Mouse (Mus musculus) kidney, postnatal 4 days (tissue): ENCODE measurements around the gene Fcamr.

Experiments
- DNase-seq, 2 experiments: peaks; one replicate each; pipeline ENCODE4 v3.0.0; 2021; ENCODE audit warnings: mixed read lengths in 2 of 2

The Fcamr gene

DNA sequence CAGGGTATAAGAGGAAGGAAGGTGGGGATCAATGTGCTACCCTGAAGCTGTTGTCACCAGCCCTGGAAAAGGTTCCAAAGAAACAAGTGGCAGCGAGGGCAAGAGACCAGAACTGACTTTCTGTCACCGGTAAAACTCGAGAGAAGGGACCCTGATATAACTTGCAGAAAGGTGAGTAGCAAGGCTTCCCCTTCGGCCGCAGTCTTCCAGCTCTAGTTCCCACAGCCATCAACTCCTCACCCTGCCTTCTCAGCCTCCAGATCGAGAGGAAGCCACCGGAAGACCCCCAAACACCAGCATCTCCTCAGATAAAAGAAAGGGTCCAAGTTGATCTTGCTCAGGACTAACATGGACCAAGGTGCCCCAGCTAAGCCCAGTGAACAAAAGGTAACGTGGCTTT is at the start of gene Fcamr:
Gene Fcamr, plus strand, starts transcription at position 301 of the 400 bp plus-strand sequence.
- DNase-seq: no peak

DNA sequence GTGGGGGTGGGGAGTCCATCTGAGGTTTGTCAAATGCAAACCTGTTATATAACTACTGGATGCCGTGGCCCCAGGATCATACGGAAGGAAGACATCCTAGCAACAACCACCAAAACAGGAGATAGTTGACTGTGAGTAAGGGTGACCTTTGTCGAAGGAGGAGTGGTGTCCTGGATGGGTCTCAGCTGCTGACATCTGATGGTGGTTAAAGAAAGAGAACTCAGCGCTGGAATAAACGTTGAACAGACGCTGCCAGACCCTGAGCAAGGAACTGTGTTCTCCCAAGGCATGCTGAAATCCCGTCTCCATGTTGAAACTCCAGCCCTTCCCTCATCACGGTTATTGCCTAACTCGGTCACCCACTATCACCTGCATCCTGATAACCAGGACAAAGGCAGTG is 41.0 kb upstream of the Fcamr start:
- no peak for DNase-seq

DNA sequence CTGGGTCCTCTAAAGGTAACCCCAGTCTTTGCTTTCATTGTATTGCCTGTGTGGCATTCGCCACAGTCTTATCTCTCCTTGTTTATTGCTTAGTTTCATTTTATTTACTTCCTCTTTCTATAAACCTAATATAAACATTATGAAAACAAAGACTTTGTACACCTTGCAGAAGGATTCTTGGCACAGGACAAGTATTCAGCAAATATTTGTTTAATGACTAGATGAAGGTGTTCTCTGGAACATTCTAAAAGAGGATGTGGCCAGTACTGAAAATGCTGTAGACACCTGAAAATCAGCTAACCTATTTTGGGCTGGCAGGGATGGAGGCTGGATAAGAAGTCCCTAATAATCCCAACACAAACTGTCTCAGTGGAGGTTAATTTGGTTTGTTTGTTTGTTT is 39.1 kb upstream of the Fcamr start:
- no peak for DNase-seq

DNA sequence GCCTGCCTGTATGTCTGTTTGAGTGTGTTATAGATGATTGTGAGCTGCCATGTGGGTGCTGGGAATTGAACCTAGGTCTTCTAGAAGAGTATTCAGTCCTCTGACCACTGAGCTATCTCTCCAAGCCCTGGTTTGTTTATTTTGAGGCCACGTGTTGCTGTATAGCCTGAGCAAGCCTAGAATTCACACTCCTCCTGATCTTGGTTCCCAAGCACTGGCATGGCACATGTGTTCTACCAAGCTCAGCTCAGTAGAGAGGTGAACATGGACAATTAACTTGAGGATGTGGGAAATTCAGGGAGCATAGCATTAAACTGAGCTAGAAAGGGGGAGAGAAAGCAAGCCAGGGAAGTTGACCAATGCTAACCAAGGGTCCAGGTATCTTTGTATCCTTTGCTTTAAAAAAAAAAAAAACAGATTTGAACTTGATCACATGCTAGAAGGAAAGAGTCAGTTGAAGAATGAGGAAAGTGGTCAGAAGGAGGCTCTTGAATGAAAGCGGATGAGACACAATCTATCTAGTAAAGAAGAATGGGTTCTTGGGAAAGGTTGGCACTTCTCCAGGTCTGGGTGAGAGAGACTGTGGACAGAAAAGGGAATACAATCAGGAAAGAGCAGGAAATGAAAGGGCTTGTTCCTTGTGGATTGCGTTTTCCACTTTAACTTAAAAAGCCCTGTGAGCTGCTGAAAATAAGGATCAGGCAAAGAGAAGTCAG is 38.5 kb upstream of the Fcamr start:
- DNase-seq: no peak

DNA sequence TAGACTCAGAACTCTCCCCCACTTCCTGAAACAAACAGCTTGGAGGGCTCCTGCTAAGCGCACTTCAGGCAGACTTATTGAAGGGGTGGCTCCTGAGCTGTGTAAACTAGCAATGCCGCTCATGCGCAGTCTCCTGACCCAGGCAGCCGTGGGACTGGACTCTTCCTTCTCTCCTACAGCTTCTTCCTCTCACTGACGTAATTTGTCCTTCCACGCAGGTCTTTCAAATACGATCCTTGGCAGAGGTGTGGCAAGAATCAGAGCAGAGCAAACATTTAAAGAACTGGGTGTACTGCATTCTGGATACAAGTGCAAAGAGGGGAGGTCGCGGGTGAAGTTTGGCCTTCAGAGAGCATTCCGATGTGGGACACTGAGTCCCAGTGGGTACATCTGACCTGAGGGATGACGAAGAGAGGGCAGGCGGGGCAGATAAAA is 36.7 kb upstream of the Fcamr start:
- DNase-seq: no peak

DNA sequence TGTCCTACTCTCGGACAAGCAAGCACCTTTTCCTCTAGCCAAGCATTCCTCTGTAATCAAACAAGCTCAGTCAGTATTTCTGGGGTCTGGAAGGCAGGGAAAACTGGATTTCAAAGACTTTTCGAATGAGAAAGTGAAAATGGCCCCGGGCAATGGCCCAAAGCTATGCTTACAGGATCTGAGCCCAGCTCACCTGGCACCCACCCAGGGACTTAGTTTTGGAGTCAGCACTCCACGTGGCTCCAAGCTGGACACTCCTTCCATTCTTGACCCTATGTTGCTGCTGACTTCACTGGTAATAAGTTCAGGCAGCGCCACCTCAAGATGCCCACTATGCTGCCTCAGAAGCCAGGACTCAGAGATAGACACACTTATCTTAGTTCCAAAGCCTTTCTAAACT is 33.6 kb upstream of the Fcamr start:
- no peak for DNase-seq

DNA sequence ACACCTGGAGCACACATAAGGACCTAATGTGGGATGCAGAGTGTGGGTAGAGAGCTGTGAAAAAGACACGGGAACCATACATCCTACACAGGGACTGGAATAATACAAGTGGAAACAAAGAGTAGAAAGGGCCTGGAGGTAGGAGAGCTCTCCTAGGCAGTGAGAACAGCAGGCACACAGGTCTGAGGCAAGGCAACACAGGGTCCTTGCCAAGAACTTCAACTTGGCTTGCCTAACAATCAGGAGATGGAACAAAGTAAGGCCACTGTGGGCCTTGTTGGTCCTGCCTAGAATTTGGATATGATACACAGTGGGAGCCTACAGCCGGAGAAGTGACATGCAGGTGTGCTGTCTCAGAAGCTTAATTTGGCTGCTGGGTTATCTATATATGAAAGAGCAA is 30.8 kb upstream of the Fcamr start:
- no peak for DNase-seq

DNA sequence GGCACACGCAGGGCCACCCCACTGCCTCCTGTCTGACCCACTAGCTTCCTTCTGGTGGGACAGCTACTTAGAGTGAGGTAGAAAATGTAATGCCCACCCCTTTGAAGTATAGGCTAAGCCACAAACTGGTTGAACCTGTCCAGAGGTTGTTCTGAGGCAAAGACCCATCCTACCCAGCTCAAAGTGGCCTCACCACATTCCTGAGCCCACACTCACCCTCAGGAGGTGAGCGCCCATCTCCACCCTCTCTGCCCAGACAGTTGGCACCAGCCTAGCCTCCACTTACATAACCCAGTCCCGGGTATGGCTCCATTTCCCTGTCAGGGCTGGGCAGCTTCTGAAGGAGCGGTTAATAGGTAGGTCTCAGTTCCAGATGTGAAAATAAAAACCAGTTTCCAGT is 30.2 kb upstream of the Fcamr start:
- DNase-seq: peak in 1 of 2 experiments; percentile 26

DNA sequence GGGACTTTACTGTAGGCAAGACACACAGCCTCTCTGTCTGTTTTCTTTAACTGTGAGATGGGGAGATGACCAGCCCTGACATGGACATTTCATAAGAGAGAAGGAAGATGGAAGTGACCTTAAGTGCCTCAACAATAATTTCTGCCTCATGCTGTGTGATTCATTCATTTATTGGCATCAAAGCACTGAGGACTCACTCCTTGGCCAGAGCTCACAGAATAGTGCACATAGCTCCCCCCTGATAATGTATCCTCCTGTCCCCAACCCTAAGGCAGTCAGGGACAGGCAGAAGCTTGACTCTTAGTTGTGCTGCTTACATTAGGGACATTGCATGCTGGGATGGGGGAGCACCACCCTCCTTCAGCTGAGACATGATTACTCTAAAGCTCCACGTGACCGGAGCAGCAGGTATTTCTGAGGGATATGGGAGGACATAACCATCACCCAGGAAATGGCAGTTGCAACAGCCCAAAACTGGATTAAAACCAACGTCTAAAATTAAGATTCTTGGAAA is 29.7 kb upstream of the Fcamr start:
- no peak for DNase-seq

DNA sequence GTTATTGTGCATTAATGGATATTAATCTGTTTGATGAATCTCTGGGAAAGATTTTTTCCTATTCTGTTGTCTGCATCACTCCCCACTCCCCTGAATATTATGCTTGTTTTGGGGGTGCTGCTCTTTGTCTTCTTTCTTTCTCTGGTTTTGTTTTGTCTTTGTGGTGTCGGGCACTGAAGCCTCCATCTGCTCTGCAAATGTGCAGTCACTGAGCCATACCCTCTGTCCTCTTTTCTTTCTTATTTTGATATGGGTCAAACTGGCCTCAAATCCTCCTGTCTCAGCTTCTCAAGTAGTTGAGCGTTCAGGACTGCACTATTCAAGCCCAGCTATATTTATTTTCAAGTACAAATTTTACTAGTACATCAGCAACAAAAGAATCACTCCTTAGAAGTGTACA is 25.5 kb upstream of the Fcamr start:
- DNase-seq: no peak

DNA sequence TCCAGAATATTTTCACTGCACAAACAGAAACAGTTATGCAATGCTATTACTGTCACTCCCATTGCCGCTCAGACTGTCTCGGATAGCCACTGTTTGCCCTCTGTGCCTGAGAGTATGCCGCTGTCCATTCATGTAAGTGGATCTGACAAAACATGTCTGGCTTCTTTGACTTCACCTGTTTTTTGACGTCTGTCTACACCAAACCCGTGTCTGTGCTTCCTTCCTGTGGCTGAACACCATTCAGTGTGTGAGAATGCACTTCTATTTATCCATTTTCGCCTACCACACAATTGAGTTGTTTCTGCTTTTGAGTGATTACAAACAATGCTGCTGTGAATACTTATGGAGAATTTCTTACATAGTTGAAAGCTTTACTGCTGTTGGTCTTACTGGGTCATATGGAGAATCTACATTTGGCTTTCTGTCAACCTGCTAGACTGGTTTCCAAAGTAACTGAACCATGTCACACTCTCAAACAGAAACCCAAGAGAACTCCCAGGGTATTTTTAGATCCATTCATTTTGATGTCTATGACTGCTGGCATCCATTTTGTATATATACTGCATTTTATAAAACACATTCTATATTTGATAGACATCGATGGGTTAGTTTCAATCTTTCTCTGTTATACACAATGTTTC is 24.9 kb upstream of the Fcamr start:
- DNase-seq: no peak

DNA sequence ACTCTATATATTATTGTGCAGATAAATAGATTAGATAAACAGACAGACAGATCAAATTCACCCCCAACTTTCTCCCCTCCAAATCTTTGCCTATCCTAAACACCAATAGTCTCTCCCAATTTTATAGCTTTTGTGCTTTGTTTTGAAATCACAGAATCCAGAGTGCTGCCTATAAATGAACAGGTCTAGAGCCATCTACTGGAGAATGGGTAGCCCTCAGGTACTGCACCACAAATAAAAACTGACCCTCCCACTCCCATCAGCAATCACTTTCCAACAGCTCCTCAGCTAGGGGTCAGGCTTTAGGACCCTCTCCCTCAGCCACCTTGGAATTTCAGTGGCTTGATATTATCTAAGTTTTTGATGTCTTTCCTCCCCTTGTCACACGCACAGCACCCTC is 24.1 kb upstream of the Fcamr start:
- DNase-seq: no peak

DNA sequence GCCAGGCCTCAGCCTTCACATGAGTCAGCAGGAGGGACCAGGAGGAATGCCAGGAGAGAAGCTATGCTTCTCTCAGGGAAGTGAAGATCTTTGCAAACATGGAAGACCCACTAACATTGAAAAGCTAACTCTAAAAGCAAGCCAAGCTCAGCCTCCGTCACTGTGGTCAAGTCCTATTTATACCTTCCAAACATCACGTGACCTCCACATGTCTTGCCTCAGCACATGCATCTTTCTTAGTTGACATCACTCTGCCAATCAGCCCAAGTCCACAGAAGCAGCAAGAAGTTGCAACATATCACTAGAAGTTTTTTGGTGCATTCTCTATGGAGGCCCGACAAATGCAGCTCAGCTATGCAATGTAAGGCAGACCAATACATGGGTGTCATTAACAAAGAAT is 20.8 kb upstream of the Fcamr start:
- DNase-seq: no peak

DNA sequence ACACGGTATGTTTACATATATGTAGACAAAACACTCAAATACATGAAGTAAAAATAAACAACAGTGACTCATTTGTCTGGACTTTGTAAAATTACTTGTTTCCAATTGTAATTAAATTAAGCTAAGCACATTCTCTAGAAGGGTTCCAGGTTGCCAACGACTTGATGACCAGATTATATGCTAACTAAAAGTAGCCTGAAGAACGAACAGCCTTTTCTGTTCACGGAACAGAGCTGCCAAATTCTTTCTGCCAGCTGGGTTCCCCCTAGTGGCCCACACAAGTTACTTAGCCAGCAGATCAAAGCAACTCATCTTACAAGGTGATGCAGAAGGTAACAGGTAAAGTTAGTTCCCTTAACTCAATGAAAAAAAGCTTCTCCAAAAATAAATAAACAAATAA is 16.6 kb upstream of the Fcamr start:
- peak in 1 of 2 experiments; percentile 56 for DNase-seq

DNA sequence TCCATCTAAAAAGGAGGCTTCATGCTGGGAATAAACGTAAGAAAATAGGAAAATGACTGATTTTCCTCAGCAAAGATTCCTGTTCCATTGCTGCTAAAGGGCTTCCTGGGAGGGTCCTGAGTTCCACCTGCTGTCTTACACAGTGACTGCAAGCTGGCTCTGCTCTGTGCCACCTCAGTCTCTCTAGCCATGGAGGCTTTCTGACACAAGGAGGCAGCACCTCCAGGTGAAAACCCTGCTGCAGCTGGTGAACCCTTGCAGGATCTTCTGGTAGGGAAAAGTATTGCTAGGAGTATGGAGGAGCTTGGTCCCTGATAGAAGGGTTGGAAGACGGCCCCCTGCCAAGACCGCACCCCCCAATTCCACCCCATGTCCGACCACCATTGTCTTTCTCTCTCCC is 13.7 kb upstream of the Fcamr start:
- DNase-seq: peak; percentile 36 to 50

DNA sequence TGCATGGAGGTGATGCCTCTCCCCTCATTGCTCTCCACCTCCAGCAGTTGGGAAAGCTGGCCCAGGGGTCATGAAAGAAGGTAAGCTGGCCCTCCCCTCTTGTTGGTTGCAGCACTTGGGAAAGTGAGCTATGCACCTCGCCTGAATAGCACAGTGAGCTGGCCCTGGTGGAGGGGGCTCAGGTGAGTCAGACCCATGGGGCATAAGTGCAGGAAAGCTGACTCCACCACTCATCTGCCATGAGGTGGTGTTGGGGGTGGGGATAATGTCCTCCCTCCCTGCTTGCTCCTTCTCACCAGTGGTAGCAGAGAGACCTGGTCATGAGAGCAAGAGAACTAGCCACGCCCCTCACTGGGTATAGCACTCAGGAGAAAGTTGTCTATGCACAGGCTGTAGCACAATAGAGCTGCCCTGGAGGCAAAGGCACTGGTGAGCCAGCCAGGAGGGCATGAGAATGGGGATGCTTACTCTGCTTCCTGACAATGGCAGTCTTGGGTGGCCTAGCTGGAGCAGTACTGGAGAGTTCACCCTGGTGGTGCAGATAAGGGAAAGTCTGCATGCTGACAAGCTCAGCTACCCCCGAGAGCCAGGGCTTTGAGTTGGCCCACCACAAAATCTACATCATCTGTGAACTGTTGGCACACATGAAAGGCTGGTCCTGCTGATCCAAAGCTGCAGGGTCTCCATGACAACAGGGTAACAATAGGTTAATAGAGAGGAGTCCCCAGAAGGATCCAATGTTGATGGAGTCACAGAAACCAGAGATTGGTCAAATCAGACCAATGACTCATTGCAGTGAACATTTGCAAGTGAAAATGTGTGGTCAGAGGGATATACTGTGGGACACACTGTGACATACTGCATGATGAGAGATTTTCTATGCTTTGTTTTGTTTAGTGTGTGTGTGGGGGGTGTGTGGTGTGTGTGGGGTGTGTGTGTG is 10.9 kb upstream of the Fcamr start:
- DNase-seq: no peak

DNA sequence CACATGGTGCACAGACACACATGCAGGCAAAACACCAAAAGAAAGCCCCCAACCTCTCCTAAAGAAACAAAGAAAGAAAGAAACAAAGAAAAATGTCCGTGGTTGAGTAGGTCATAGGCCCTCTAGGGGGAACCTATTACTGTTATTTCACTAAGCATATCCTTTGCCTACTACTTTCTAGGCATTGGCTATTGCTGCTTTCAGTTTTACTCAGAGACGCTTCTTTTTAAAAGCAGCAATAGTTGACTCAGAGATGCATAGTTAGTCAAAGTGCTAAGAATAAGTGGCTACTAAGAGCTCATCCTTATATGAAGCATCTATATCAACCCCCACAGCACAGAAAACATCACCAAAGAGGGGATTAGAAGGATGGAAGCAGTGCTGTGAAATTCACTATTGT is 5.4 kb upstream of the Fcamr start:
- DNase-seq: no peak

DNA sequence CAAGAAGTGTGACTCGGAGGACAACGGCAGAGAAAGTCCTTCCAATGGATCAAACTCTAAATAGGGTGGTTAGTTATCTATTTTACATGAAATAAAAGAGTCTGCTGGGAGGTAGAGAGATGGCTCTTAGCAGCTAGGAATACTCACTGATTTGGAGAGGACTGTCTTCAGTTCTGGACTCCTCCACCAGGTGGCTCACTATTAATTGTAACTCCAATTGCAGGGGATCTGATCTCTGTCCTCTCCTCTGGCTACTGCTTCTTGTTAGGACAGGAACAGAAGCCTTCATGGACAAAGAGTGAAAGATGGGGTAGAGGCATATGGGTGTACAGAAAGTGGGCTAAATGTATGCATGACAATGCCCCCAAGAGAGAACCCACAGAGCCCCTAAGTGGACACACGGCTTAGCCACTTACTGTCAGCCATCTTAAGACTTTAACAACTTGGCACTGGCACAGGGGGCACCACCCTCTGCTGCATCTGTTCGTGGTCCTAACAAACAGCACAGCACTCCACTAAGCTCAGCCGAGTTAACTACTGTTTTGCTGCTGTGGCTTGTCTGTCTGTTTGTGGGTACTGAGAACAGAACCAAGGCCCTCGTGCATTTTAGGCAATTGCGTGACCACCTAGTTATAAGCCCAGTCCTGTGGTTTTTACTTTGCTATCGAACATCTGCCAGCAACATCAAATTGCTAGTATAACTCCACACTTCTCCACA is 3.6 kb upstream of the Fcamr start:
- peak; percentile 77 for DNase-seq

DNA sequence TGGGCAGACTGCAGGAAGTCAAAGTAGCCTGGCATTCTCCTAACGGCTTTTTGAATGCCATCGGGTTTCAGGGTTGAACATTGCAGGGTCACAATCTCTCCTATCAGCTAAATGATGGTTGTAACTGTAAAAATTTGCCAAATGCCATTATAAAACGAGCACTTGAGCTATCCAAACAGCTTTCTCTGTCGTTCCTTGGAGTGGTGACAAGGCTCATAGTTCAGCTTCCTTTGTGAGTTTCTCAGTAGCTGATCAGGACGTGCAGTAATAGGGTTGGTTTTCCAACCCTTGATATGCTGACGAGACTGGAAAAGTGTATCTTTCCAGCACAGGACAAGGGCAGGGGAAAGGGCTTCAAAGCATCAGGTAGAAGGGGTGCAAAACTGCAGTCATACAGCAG is 2.7 kb upstream of the Fcamr start:
- no peak for DNase-seq

DNA sequence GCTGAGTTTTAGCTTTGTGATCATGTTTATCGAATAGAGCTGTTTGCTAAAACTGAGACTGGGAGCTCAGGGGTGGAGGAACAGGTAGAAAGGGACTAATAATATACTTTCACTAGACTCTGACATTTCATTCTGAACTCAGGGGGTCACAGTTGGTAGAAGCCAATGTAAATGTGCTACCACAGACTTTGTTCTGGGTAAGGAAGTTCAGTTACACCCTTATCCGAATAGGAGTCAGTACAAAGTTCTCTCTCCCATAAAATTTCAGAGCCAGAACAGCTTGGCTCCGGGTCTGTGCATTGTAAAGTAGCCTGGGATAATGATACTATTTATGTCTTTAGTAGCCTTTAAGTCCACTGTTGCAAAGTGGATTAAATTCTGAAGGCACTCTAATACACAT is 2.2 kb upstream of the Fcamr start:
- DNase-seq: no peak

DNA sequence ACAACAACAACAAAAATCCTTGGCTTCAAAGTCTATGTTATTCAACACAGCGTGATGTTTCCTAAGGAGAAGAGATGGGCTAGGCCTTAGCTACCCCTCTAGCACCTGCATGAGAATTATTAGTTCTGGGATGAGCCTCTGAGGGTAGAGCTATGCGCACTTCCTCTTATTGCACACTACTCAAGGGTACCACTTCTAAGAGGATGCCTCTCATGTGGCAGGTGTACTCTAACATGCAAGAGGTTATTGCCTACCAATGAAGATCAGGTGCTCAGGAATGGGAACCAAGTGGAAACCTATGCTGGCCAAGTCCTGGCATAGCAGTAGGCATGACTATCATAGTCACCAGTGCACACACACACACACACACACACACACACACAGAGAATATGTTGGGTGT is 1.3 kb upstream of the Fcamr start:
- DNase-seq: no peak

DNA sequence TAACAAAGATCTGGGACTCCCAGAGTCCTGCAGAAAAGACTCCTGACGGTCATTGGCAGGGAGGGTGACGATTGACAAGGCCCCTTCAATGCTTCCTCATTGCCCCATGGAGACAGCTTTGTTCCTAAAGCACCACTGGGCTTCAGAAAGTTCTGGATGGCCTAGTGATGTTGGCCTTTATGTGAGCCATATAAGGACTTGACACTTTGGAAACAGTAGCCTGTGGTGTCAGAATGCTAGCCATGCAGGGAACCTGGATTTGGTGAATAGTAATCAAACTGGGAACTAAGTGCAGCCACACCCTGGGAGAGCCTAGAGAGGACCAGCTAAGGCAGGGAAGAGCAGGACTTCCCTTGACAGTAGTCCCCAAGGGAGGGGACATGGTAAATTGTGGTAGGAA is 809 bp downstream of the Fcamr start:
- no peak for DNase-seq

DNA sequence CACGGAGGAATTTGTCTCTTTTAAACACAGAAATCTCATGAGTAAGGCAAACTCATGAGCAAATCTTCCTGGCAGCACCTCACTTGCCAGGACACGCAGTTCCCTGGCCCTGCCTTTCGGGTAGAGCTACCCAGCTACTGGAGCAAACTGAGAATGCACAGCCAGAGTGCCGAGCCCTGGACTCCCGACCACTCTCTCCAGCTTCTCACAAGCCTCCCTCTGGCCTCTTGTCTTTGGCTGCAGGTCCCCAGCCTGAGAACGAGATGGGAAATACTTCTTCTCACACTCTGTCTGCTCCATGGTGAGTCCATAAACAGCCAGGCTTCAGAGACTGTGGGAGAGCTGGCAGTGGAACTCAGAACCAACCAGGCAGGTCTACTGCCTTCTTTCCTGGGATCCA is 2.3 kb downstream of the Fcamr start:
- no peak for DNase-seq
